Mouse (Mus musculus): Measurements from ENCODE around the gene Car11. TPM values are rescaled to one million over a fixed set of nuclear protein-coding genes. Genes with fewer than 3 reads are reported as not detected.
A peak's percentile ranks its signal among the peaks of the same experiment; 100 is the strongest.

Car11 gene
- total and polyA plus RNA-seq, 3 experiments, result 0.16 to 3.5 (median 0.78) TPM

DNA sequence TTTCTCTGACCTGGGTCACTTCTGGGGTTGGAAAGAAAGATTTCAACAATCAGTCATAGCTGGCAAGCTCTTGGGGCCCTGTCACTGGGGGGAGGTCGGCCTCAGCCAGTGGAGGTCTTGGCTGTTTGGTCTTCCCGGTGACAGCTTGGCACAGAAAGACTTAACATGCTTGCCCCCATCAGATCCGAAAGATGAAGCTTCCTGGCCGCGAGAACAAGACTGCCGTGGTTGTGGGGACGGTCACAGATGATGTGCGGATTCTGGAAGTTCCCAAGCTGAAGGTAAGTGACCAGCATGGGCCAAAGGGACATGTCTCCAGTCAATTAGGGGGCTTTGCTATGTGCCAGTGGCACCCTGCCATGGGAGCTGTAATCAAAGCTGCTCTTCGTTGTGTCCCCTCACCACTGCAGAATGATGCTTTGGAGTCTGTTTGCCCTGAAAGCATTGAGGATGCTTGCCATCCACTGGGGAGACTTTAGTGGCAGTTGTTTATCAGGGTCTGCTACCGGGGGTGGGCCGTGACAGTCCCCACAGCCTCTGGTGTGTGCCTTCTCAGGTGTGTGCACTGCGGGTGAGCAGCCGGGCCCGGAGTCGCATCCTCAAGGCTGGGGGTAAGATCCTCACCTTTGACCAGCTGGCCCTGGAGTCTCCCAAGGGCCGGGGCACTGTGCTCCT, 20.2 kb downstream of the Car11 start:
- Histone ChIP-seq H3K27me3 (ENCODE audit: insufficient read depth, low read length) (no peaks in the 10 kb centered on the region), H3K9me3 (replicated peaks) (no peaks in the 10 kb centered on the region), H3K36me3 (replicated peaks) (peaks cover 79% of the 10 kb centered on the region), H3K4me1 (ENCODE audit: insufficient read depth, low read depth, low read length) (peaks cover 74% of the 10 kb centered on the region), H3K4me3 (ENCODE audit: low read depth, low read length) (peak overlapping the region; percentile 77)
- DNase-seq (ENCODE audit: low spot score), result no peak
- no peak for ATAC-seq (ENCODE audit: extremely low read depth, insufficient number of reproducible peaks, low FRiP score, poor library complexity, severe bottlenecking)
- TF ChIP-seq GATA1 (IDR thresholded peaks at IDR 0.05; ENCODE audit: borderline replicate concordance, low read length) (no peak), TAL1 (conservative IDR thresholded peaks at IDR 0.05; ENCODE audit: low read depth, low read length) (no peak), GATA2 (IDR thresholded peaks at IDR 0.05; ENCODE audit: borderline replicate concordance, low read depth, low read length) (no peak), POLR2AphosphoS5 (IDR thresholded peaks at IDR 0.05; ENCODE audit: insufficient replicate concordance, low read depth, low read length) (no peak), CTCF (IDR thresholded peaks at IDR 0.05; ENCODE audit: low read depth, low read length) (no peak)

DNA sequence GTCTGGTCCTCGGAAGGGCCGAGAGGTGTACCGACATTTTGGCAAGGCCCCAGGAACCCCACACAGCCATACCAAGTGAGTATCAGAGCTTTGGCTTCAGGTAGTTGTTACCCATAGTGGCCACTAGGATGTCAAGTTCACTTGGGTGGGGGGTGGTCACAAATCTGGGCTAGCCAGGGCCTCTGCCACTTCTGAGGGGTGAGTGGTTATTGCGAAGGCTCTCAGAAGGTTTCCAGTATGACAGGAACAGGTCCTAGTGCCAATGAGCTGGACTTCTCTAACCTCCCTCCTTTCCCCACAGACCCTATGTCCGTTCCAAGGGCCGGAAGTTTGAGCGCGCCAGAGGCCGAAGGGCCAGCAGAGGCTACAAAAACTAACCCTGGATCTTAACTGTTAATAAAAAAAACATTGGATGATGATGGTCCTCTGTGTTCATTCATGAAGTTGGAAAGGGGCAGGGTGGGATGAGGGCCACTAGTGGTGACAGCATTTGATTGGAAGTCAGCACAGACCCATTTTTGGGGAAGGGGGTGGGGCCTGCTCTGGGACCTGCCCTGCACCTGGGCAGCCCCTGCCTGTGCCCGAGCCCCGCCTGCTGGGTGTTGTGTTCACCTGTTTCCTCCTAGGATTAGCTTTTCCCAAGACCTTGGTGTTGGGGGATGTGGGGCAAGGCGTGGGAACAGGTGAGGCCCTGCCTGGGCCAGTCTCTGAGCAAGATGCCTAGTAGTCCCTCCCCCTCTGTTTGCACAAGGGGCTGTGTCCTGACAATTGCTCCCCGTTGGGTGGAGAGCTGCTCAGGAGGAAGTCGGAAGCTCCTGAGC, 21.0 kb downstream of the Car11 start, which contains the start of gene Fam83e:
Gene Fam83e, plus strand, starts transcription at position 800 of the 821 bp plus-strand sequence.
- Histone ChIP-seq H3K27me3 (ENCODE audit: insufficient read depth, low read length) (no peaks in the 10 kb centered on the region), H3K9me3 (replicated peaks) (no peaks in the 10 kb centered on the region), H3K4me3 (ENCODE audit: low read depth, low read length) (peak within 1 kb of the TSS; percentile 77), H3K36me3 (replicated peaks) (peaks cover 84% of the 10 kb centered on the region), H3K4me1 (ENCODE audit: insufficient read depth, low read depth, low read length) (peaks cover 76% of the 10 kb centered on the region)
- ATAC-seq (ENCODE audit: extremely low read depth, insufficient number of reproducible peaks, low FRiP score, poor library complexity, severe bottlenecking) (no peak), DNase-seq (ENCODE audit: low spot score) (no peak)
- peak; percentile 28; the same call in 1 of the 2 replicates for TF ChIP-seq CTCF (IDR thresholded peaks at IDR 0.05; ENCODE audit: low read depth, low read length)
- no peak for TF ChIP-seq GATA1 (IDR thresholded peaks at IDR 0.05; ENCODE audit: borderline replicate concordance, low read length)

DNA sequence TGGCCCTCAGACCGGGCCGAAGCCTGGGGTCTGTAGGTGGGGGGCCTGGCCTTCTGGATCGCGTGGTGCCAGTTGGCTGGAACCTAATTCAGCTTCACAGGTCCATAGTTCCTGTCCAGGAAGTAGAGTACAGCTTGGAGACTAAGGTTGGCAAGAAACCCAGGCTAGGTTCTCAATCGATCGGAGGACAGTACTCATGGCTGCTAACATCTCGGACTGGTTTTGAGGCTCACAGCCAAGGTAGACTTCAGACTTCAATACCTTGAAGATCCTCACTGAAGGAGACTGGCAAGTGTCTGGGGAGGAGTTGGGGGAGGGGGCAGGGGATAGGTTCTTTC, 21.6 kb downstream of the Car11 start:
- DNase-seq (ENCODE audit: low spot score) (no peak), ATAC-seq (ENCODE audit: extremely low read depth, insufficient number of reproducible peaks, low FRiP score, poor library complexity, severe bottlenecking) (no peak)
- Histone ChIP-seq H3K4me1 (ENCODE audit: insufficient read depth, low read depth, low read length) (peaks cover 74% of the 10 kb centered on the region), H3K27me3 (ENCODE audit: insufficient read depth, low read length) (no peaks in the 10 kb centered on the region), H3K36me3 (replicated peaks) (peaks cover 84% of the 10 kb centered on the region), H3K9me3 (replicated peaks) (no peaks in the 10 kb centered on the region), H3K4me3 (ENCODE audit: low read depth, low read length) (peak overlapping the region; percentile 77; the same call in 1 of the 2 replicates)
- TF ChIP-seq CTCF (IDR thresholded peaks at IDR 0.05; ENCODE audit: low read depth, low read length) (no peak), GATA1 (IDR thresholded peaks at IDR 0.05; ENCODE audit: borderline replicate concordance, low read length) (no peak), POLR2AphosphoS5 (IDR thresholded peaks at IDR 0.05; ENCODE audit: insufficient replicate concordance, low read depth, low read length) (no peak), GATA2 (IDR thresholded peaks at IDR 0.05; ENCODE audit: borderline replicate concordance, low read depth, low read length) (no peak), TAL1 (conservative IDR thresholded peaks at IDR 0.05; ENCODE audit: low read depth, low read length) (no peak)

DNA sequence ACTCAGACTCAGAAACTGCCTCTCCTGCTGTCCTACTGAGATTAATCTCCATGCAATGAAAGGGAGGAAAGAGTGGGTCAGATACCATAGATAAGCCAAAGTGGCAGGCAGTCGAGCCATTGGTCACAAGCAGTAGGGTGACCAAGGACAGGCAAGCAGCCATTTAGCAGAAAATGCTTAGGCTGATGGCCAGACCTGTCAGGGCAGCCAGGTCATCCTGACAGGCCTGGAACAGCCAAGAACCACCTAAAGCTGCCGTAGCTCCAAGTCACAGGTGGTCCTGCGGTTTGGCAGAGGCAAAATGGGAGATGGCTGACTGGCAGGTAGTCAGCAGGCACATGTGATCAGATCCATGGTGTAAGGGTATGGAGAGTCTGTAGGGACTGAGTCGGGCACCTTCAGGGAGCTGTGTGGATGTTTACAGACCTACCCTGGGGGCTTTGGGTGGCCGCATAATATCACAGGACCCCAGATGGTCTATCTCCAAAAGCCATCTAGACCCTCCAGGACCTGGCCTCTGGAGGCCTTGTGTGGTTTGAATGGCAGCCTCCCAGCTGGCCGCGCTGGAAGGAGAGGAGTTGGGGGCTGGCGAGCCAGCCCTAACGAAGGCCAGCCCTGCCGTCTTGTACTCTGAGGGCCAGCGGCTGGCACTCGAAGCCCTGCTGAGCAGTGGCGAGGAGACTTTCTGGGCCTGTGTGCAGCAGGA, 22.2 kb downstream of the Car11 start:
- no peak for TF ChIP-seq GATA1 (IDR thresholded peaks at IDR 0.05; ENCODE audit: borderline replicate concordance, low read length)
- Histone ChIP-seq H3K36me3 (replicated peaks) (peaks cover 85% of the 10 kb centered on the region), H3K4me3 (ENCODE audit: low read depth, low read length) (peak overlapping the region; percentile 45; the same call in 1 of the 2 replicates), H3K9me3 (replicated peaks) (no peaks in the 10 kb centered on the region), H3K4me1 (ENCODE audit: insufficient read depth, low read depth, low read length) (peaks cover 74% of the 10 kb centered on the region), H3K27me3 (ENCODE audit: insufficient read depth, low read length) (no peaks in the 10 kb centered on the region)
- DNase-seq (ENCODE audit: low spot score) (no peak), ATAC-seq (ENCODE audit: extremely low read depth, insufficient number of reproducible peaks, low FRiP score, poor library complexity, severe bottlenecking) (no peak)

DNA sequence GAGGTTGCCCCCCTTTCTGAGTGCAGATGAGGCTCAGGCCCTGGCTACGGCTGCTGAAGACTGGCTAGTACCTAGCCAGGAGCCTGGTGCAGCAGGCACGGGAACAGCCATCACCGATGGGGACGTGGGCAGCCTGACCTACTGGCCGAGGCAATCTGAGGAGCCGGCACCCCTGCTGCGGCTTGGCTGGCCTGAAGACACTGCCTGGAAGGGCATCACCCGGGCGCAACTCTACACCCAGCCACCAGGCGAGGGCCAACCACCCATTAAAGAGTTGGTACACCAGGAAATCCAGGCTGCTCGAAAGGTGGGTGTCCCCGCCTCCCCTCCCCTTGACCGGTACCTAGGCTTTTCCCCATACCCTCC, 22.7 kb downstream of the Car11 start:
- ATAC-seq (ENCODE audit: extremely low read depth, insufficient number of reproducible peaks, low FRiP score, poor library complexity, severe bottlenecking), result no peak
- Histone ChIP-seq H3K4me3 (ENCODE audit: low read depth, low read length) (peak overlapping the region; percentile 34; the same call in 1 of the 2 replicates), H3K36me3 (replicated peaks) (peaks cover 90% of the 10 kb centered on the region), H3K4me1 (ENCODE audit: insufficient read depth, low read depth, low read length) (peaks cover 75% of the 10 kb centered on the region), H3K27me3 (ENCODE audit: insufficient read depth, low read length) (no peaks in the 10 kb centered on the region), H3K9me3 (replicated peaks) (no peaks in the 10 kb centered on the region)
- TF ChIP-seq GATA2 (IDR thresholded peaks at IDR 0.05; ENCODE audit: borderline replicate concordance, low read depth, low read length) (no peak), GATA1 (IDR thresholded peaks at IDR 0.05; ENCODE audit: borderline replicate concordance, low read length) (no peak), CTCF (IDR thresholded peaks at IDR 0.05; ENCODE audit: low read depth, low read length) (no peak), TAL1 (conservative IDR thresholded peaks at IDR 0.05; ENCODE audit: low read depth, low read length) (no peak), POLR2AphosphoS5 (IDR thresholded peaks at IDR 0.05; ENCODE audit: insufficient replicate concordance, low read depth, low read length) (no peak)
- no peak for DNase-seq (ENCODE audit: low spot score)

DNA sequence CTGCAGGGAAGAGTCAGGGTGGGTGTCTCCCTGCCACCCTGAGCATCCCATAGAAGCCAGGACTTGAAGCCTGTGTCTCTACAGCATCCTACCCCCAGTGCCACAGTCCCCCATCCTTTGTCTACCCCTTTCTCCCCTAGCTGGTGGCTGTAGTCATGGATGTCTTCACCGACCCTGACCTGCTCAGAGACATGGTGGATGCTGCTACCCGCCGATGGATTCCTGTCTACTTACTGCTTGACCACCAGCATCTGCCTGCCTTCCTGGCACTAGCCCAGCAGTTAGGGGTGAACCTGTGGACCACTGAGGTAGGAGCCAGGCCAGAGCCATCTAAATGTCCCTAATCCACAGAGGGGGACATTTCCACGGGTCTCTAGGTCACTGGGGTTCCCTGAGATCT, 23.7 kb downstream of the Car11 start:
- Histone ChIP-seq H3K4me3 (ENCODE audit: low read depth, low read length) (no peak overlapping the region), H3K4me1 (ENCODE audit: insufficient read depth, low read depth, low read length) (peaks cover 80% of the 10 kb centered on the region), H3K36me3 (replicated peaks) (peaks cover 98% of the 10 kb centered on the region), H3K27me3 (ENCODE audit: insufficient read depth, low read length) (no peaks in the 10 kb centered on the region), H3K9me3 (replicated peaks) (no peaks in the 10 kb centered on the region)
- TF ChIP-seq GATA1 (IDR thresholded peaks at IDR 0.05; ENCODE audit: borderline replicate concordance, low read length) (no peak), CTCF (IDR thresholded peaks at IDR 0.05; ENCODE audit: low read depth, low read length) (no peak), TAL1 (conservative IDR thresholded peaks at IDR 0.05; ENCODE audit: low read depth, low read length) (no peak), GATA2 (IDR thresholded peaks at IDR 0.05; ENCODE audit: borderline replicate concordance, low read depth, low read length) (no peak), POLR2AphosphoS5 (IDR thresholded peaks at IDR 0.05; ENCODE audit: insufficient replicate concordance, low read depth, low read length) (no peak)
- DNase-seq (ENCODE audit: low spot score), result no peak
- ATAC-seq (ENCODE audit: extremely low read depth, insufficient number of reproducible peaks, low FRiP score, poor library complexity, severe bottlenecking), result no peak
